Mouse (Mus musculus): ENCODE measurements around the gene Slirp.

The Slirp gene

GRCm38 (mm10) chr12:87443700-87444122 is at the start of gene Slirp, which contains the start of gene Alkbh1:
Gene Slirp (plus strand): TSS chr12:87443896.
Gene Alkbh1 (minus strand): TSS chr12:87444017.
- DNase-seq (ENCODE audit: low spot score), result peak; percentile 86

- DNase-seq (ENCODE audit: low spot score), result no peak
Measured at GRCm38 (mm10) chr12:87394316-87394715, 49.4 kb upstream of the Slirp start.

GRCm38 (mm10) chr12:87397126-87397525 is 46.6 kb upstream of the Slirp start:
- no peak for DNase-seq (ENCODE audit: low spot score)

- DNase-seq (ENCODE audit: low spot score), result no peak
Measured at GRCm38 (mm10) chr12:87397811-87398417, 45.8 kb upstream of the Slirp start.

GRCm38 (mm10) chr12:87399119-87399819 is 44.4 kb upstream of the Slirp start:
- DNase-seq (ENCODE audit: low spot score), result no peak

- DNase-seq (ENCODE audit: low spot score), result no peak
Measured at GRCm38 (mm10) chr12:87401883-87402282, 41.8 kb upstream of the Slirp start.

GRCm38 (mm10) chr12:87405165-87405564 is 38.5 kb upstream of the Slirp start:
- DNase-seq (ENCODE audit: low spot score), result no peak

- DNase-seq (ENCODE audit: low spot score), result no peak
Measured at GRCm38 (mm10) chr12:87405721-87406120, 38.0 kb upstream of the Slirp start.

- DNase-seq (ENCODE audit: low spot score), result no peak
Measured at GRCm38 (mm10) chr12:87407869-87408605, 35.7 kb upstream of the Slirp start.

GRCm38 (mm10) chr12:87409123-87409522 is 34.6 kb upstream of the Slirp start:
- DNase-seq (ENCODE audit: low spot score), result no peak

- DNase-seq (ENCODE audit: low spot score), result no peak
Measured at GRCm38 (mm10) chr12:87410999-87411398, 32.7 kb upstream of the Slirp start.

- peak; percentile 34 for DNase-seq (ENCODE audit: low spot score)
Measured at GRCm38 (mm10) chr12:87413179-87413790, 30.4 kb upstream of the Slirp start.

- no peak for DNase-seq (ENCODE audit: low spot score)
Measured at GRCm38 (mm10) chr12:87415358-87415757, 28.3 kb upstream of the Slirp start.

- peak; percentile 71 for DNase-seq (ENCODE audit: low spot score)
Measured at GRCm38 (mm10) chr12:87416690-87417089, 27.0 kb upstream of the Slirp start.

- DNase-seq (ENCODE audit: low spot score), result no peak
Measured at GRCm38 (mm10) chr12:87418921-87419320, 24.8 kb upstream of the Slirp start.

GRCm38 (mm10) chr12:87419974-87420485 is 23.7 kb upstream of the Slirp start:
- no peak for DNase-seq (ENCODE audit: low spot score)

- DNase-seq (ENCODE audit: low spot score), result no peak
Measured at GRCm38 (mm10) chr12:87421708-87422507, 21.8 kb upstream of the Slirp start.

- no peak for DNase-seq (ENCODE audit: low spot score)
Measured at GRCm38 (mm10) chr12:87423700-87424099, 20.0 kb upstream of the Slirp start.

- DNase-seq (ENCODE audit: low spot score), result no peak
Measured at GRCm38 (mm10) chr12:87424516-87424915, 19.2 kb upstream of the Slirp start.

- DNase-seq (ENCODE audit: low spot score), result no peak
Measured at GRCm38 (mm10) chr12:87426354-87427031, 17.2 kb upstream of the Slirp start.

- no peak for DNase-seq (ENCODE audit: low spot score)
Measured at GRCm38 (mm10) chr12:87428295-87428694, 15.4 kb upstream of the Slirp start.
